Mouse (Mus musculus) forebrain, embryonic 16.5 days (tissue): ENCODE measurements around the gene Icam4. TPM values are rescaled to one million over a fixed set of nuclear protein-coding genes. Genes with fewer than 3 reads are reported as not detected.
"Not testable (repeated sequence)": the region's sequence is repeated elsewhere in the genome, so short reads cannot be mapped to it uniquely, and the experiment has no call there.

Source experiments
- ATAC-seq: fragments of 200-750 bp; cut with Nextera tagmentation; 2 replicates; pipeline ENCODE4 v1.8.0; 2017; ENCODE audit warnings: mild to moderate bottlenecking, moderate library complexity
- H3K27ac ChIP-seq: fragments of 300-500 bp; sonication (generic); 2 replicates; pipeline ENCODE4 v1.5.1; 2014; ENCODE audit warnings: low read length, control low read depth
- H3K27me3 ChIP-seq: fragments of 300-500 bp; sonication (generic); replicated peaks from 2 replicates; pipeline ENCODE4 v1.6.1; 2014; ENCODE audit warnings: low read length; ENCODE audit not compliant: control insufficient read depth, insufficient read depth
- H3K36me3 ChIP-seq: fragments of 300-500 bp; sonication (generic); 2 replicates; pipeline ENCODE4 v1.6.1; 2014; ENCODE audit not compliant: control insufficient read depth, insufficient read depth
- H3K4me1 ChIP-seq: fragments of 300-500 bp; sonication (generic); replicated peaks from 2 replicates; pipeline ENCODE4 v1.6.1; 2014; ENCODE audit warnings: low read length; ENCODE audit not compliant: control insufficient read depth, insufficient read depth
- H3K4me2 ChIP-seq: fragments of 300-500 bp; sonication (generic); 2 replicates; pipeline ENCODE4 v1.6.1; 2014; ENCODE audit warnings: mild to moderate bottlenecking, low read length, control low read depth
- H3K4me3 ChIP-seq: fragments of 300-500 bp; sonication (generic); replicated peaks from 2 replicates; pipeline ENCODE4 v1.5.1; 2014; ENCODE audit warnings: mild to moderate bottlenecking, low read length, control low read depth
- H3K9ac ChIP-seq: fragments of 300-500 bp; sonication (generic); replicated peaks from 2 replicates; pipeline ENCODE4 v1.6.1; 2014; ENCODE audit warnings: low read depth, low read length, control low read depth
- H3K9me3 ChIP-seq: fragments of 300-500 bp; sonication (generic); 2 replicates; pipeline ENCODE4 v1.6.1; 2016; ENCODE audit warnings: low read length; ENCODE audit not compliant: control insufficient read depth
- WGBS: fragments of 180-500 bp; shearing (Covaris S2); extraction: QIAGEN DNeasy Blood & Tissue Kit; methylation state at CpG from one replicate; pipeline ENCODE4 v1.1.7; 2014; 5-methylcytosine and 5-hydroxymethylcytosine counted together
- polyA plus RNA-seq: library from polyadenylated mRNA; unstranded; fragments of >200 nt; fragmentation: Nextera tagmentation; extraction: Ambion mirVana; gene quantifications from 2 replicates; pipeline ENCODE4 v1.2.1, GENCODE M21; 2015

The Icam4 gene
- polyA plus RNA-seq, 1 experiment from 2014 or later = not detected

DNA sequence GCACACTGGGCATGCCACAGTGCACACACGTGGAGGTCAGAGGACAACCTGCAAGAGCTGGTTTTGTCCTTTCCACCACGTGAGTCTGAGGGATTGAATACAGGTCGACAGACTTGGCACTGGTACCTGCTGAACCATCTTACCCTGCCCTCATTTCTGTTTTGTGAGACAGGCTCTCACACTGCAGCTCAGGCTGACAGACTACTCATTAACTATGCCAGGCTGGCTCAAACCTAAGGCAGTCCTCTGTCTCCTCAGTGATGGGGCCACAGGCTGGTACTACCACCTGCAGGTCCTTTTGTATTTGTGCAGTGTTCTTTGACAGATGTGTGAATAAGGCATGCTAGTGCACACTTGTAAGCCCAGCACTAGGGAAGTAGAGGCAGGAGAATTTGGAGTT is 34.1 kb upstream of the Icam4 start:
- no peak overlapping the region for H3K4me3 ChIP-seq
- no peak overlapping the region for H3K27ac ChIP-seq
- H3K27me3 ChIP-seq = no peaks in the 10 kb centered on the region
- H3K9me3 ChIP-seq = no peaks in the 10 kb centered on the region
- no peak overlapping the region for H3K4me2 ChIP-seq
- no peak overlapping the region for H3K9ac ChIP-seq
- no peaks in the 10 kb centered on the region for H3K36me3 ChIP-seq
- ATAC-seq = no peak
- 0 out of 2 replicates have a peak, but pooled peaks cover 3% of the 10 kb centered on the region for H3K4me1 ChIP-seq
- 49% methylated on average over 3 of the region's 3 CpGs for WGBS

GRCm38 (mm10) chr9:20997065-20997464 is 32.1 kb upstream of the Icam4 start:
- Histone ChIP-seq H3K9ac (no peak overlapping the region), H3K4me2 (no peak overlapping the region), H3K36me3 (no peaks in the 10 kb centered on the region), H3K4me1 (no peaks in the 10 kb centered on the region), H3K9me3 (no peaks in the 10 kb centered on the region), H3K27me3 (no peaks in the 10 kb centered on the region), H3K4me3 (no peak overlapping the region), H3K27ac (no peak overlapping the region)
- ATAC-seq = no peak
- WGBS = 89% methylated on average over 8 of the region's 8 CpGs

DNA sequence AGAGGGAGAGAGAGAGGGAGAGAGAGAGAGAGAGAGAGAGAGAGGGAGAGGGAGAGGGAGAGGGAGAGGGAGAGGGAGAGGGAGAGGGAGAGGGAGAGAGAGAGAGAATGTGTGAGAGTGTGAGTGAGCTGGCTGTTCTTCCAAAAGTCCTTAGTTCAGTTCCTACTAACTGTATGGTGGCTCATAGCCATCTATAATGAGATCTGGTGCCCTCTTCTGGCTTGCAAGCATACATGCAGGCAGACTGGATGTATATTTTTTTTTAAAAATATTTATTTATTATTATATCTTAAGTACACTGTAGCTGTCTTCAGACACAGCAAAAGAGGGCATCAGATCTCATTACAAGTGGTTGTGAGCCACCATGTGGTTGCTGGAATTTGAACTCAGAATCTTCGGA is 30.8 kb upstream of the Icam4 start:
- 71% methylated on average over 1 of the region's 1 CpGs for WGBS
- ATAC-seq, H3K4me1 ChIP-seq, H3K4me3 ChIP-seq, H3K27me3 ChIP-seq, H3K27ac ChIP-seq, H3K9me3 ChIP-seq, H3K9ac ChIP-seq, H3K4me2 ChIP-seq, H3K36me3 ChIP-seq: not testable (repeated sequence)

DNA sequence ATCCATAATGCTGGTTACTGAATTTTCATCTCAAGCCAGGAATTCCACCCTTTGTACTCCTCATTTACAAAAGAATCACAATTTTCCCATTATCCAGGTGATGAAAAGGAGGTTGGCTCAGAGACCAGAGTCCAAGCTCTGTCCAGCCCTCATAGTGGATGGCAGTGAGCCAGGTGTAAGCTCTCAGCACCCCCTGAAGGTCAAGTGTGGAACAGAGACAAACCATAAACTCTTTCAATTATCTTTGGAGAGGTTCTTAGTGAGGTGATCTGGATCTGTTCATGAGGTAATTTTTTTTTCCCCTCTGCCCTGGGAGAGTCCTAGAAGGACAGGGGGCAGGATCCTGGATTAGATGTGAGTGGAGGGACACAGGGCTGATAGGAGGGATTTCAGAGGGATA is 28.4 kb upstream of the Icam4 start:
- Histone ChIP-seq H3K36me3 (no peaks in the 10 kb centered on the region), H3K9ac (no peak overlapping the region), H3K9me3 (no peaks in the 10 kb centered on the region), H3K4me2 (no peak overlapping the region), H3K27ac (no peak overlapping the region), H3K4me3 (no peak overlapping the region), H3K27me3 (no peaks in the 10 kb centered on the region), H3K4me1 (peaks cover 7% of the 10 kb centered on the region)
- no peak for ATAC-seq

DNA sequence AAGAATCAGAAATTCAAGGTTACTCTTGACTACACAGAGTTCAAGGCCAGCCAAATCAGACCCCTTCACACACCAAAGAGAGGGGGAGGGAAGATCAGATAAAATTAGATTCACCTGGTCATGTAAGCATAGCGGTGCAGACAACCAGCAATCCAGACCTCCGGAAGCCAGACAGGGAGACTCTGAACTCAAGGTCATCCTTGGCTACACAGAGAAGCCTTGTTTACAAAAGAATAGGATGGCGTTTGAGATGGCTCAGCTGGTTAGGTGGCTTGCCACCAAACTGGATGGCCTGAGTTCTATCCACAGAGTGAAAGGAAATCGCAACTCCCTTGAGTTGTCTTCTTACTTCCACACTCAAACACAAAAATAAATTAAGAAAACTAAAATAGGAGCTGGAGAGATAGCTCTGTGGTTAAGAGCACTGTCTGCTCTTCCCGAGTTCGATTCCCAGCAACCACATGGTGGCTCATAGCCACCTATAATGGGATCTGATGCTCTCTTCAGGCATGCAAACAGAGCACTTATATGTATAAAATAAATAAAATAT is 27.4 kb upstream of the Icam4 start:
- peaks cover 7% of the 10 kb centered on the region for H3K4me1 ChIP-seq
- H3K9me3 ChIP-seq = no peaks in the 10 kb centered on the region
- H3K9ac ChIP-seq = no peak overlapping the region
- WGBS = 80% methylated on average over 6 of the region's 6 CpGs
- no peak for ATAC-seq
- no peak overlapping the region for H3K27ac ChIP-seq
- H3K4me3 ChIP-seq = no peak overlapping the region
- no peak overlapping the region for H3K4me2 ChIP-seq
- H3K36me3 ChIP-seq = peaks cover 4% of the 10 kb centered on the region; the same call in 1 of the 2 replicates
- H3K27me3 ChIP-seq = no peaks in the 10 kb centered on the region

DNA sequence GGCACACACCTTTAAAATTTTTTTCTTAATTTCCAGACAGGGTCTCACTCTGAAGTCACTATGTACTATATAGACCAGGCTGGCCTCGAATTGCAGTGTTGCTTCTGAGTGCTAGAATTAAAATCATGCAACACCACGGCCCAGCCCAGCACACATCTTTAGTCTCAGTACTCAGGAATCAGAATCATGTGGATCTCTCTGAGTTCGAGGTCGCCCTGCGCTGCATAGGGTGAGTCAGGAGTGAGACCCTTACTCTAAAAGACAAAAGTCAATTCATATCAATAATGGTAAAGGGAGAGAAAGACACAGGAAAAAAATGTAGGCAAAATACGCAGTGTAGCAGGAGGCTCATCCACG is 26.9 kb upstream of the Icam4 start:
- WGBS = 13% methylated on average over 7 of the region's 7 CpGs

GRCm38 (mm10) chr9:21002627-21003551 is 26.3 kb upstream of the Icam4 start, which contains the start of gene Mrpl4:
Mrpl4 (plus strand) TSS chr9:21002738.
- Histone ChIP-seq H3K4me2 (peak within 1 kb of the TSS; percentile 85), H3K27me3 (no peaks in the 10 kb centered on the region), H3K9ac (peak within 1 kb of the TSS; percentile 87), H3K9me3 (no peaks in the 10 kb centered on the region), H3K4me1 (peaks cover 7% of the 10 kb centered on the region), H3K4me3 (peak within 1 kb of the TSS; percentile 97), H3K27ac (peak within 1 kb of the TSS; percentile 83), H3K36me3 (peaks cover 12% of the 10 kb centered on the region)
- ATAC-seq = peak; percentile 93
- WGBS = under 1% methylated on average over 72 of the region's 72 CpGs

More for the DNA sequence above, 26.9 kb upstream of the Icam4 start:
- Histone ChIP-seq H3K27me3 (no peaks in the 10 kb centered on the region), H3K27ac (peak overlapping the region; percentile 83), H3K4me2 (peak overlapping the region; percentile 85), H3K9ac (peak overlapping the region; percentile 87), H3K4me3 (peak overlapping the region; percentile 97), H3K4me1 (peaks cover 7% of the 10 kb centered on the region), H3K36me3 (peaks cover 6% of the 10 kb centered on the region; the same call in 1 of the 2 replicates), H3K9me3 (no peaks in the 10 kb centered on the region)
- peak; percentile 49; the same call in 1 of the 2 replicates for ATAC-seq

GRCm38 (mm10) chr9:21007313-21007952 is 21.7 kb upstream of the Icam4 start:
- WGBS = 95% methylated on average over 10 of the region's 10 CpGs
- H3K4me3 ChIP-seq = no peak overlapping the region
- H3K4me2 ChIP-seq = no peak overlapping the region
- no peaks in the 10 kb centered on the region for H3K9me3 ChIP-seq
- no peak overlapping the region for H3K9ac ChIP-seq
- H3K4me1 ChIP-seq = peaks cover 7% of the 10 kb centered on the region
- H3K27me3 ChIP-seq = no peaks in the 10 kb centered on the region; the same call in 1 of the 2 replicates
- no peak overlapping the region for H3K27ac ChIP-seq
- peaks cover 16% of the 10 kb centered on the region for H3K36me3 ChIP-seq
- no peak for ATAC-seq

- Histone ChIP-seq H3K4me1 (peaks cover 7% of the 10 kb centered on the region), H3K4me2 (no peak overlapping the region), H3K9ac (no peak overlapping the region), H3K36me3 (peaks cover 16% of the 10 kb centered on the region), H3K4me3 (no peak overlapping the region), H3K9me3 (no peaks in the 10 kb centered on the region), H3K27me3 (no peaks in the 10 kb centered on the region; the same call in 1 of the 2 replicates), H3K27ac (no peak overlapping the region)
- ATAC-seq = no peak
- WGBS = 82% methylated on average over 7 of the region's 7 CpGs
These were observed 21.2 kb upstream of the Icam4 start for GRCm38 (mm10) chr9:21008007-21008406.
